Mouse (Mus musculus): ENCODE results near the gene Vmn1r207-ps. TPM values are rescaled to one million over a fixed set of nuclear protein-coding genes. Genes with fewer than 3 reads are reported as not detected.

The Vmn1r207-ps gene
- not detected for polyA plus RNA-seq (2014; fragmentation: Illumina TruSeq; extraction: RNeasy Lipid Tissue Mini Kit (QIAGEN cat#74804); ENCODE audit: insufficient read depth, low read depth, low replicate concordance)

DNA sequence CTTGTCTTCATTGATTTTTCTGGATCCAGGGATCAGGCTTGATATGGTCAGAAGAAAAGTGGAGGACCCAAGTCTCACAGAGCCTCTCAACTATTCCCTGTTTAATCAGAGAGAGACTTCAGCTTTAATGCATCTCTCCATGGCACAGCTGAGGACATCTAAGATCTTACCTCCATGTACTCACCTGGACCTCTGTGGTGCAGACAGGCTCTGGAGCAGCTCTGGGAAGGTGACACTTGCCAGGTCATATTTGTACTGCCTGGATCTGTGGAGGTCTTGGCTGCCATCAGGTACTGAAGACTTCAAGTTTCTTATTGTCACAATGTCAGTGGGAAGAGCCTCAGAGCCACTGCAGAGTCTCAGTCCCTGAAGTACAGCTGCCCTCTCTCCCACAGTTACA, at the start of gene Vmn1r207-ps:
Gene Vmn1r207-ps, minus strand, starts transcription at position 101 of the 400 bp plus-strand sequence.

GRCm38 (mm10) chr13:22777300-22777699, 47.9 kb upstream of the Vmn1r207-ps start, which contains the start of gene Vmn1r208:
Vmn1r208 (minus strand) TSS chr13:22777400.

Other genes starting within 250 kb of the Vmn1r207-ps start
- not detected for gene Vmn1r202, start 224.2 kb downstream of the Vmn1r207-ps start, polyA plus RNA-seq (2014; fragmentation: Illumina TruSeq; extraction: RNeasy Lipid Tissue Mini Kit (QIAGEN cat#74804); ENCODE audit: insufficient read depth, low read depth, low replicate concordance)
- not detected for gene Vmn1r203, start 211.5 kb downstream of the Vmn1r207-ps start, polyA plus RNA-seq (2014; fragmentation: Illumina TruSeq; extraction: RNeasy Lipid Tissue Mini Kit (QIAGEN cat#74804); ENCODE audit: insufficient read depth, low read depth, low replicate concordance)
- not detected for gene Vmn1r204, start 176.4 kb downstream of the Vmn1r207-ps start, polyA plus RNA-seq (2014; fragmentation: Illumina TruSeq; extraction: RNeasy Lipid Tissue Mini Kit (QIAGEN cat#74804); ENCODE audit: insufficient read depth, low read depth, low replicate concordance)
- gene Vmn1r205, start 136.6 kb downstream of the Vmn1r207-ps start, polyA plus RNA-seq (2014; fragmentation: Illumina TruSeq; extraction: RNeasy Lipid Tissue Mini Kit (QIAGEN cat#74804); ENCODE audit: insufficient read depth, low read depth, low replicate concordance): not detected
- not detected for gene Vmn1r206, start 105.4 kb downstream of the Vmn1r207-ps start, polyA plus RNA-seq (2014; fragmentation: Illumina TruSeq; extraction: RNeasy Lipid Tissue Mini Kit (QIAGEN cat#74804); ENCODE audit: insufficient read depth, low read depth, low replicate concordance)
- not detected for gene Vmn1r208, start 47.8 kb upstream of the Vmn1r207-ps start, polyA plus RNA-seq (2014; fragmentation: Illumina TruSeq; extraction: RNeasy Lipid Tissue Mini Kit (QIAGEN cat#74804); ENCODE audit: insufficient read depth, low read depth, low replicate concordance)
- gene Vmn1r209, start 80.1 kb upstream of the Vmn1r207-ps start, polyA plus RNA-seq (2014; fragmentation: Illumina TruSeq; extraction: RNeasy Lipid Tissue Mini Kit (QIAGEN cat#74804); ENCODE audit: insufficient read depth, low read depth, low replicate concordance): not detected
- not detected for gene Vmn1r210, start 101.7 kb upstream of the Vmn1r207-ps start, polyA plus RNA-seq (2014; fragmentation: Illumina TruSeq; extraction: RNeasy Lipid Tissue Mini Kit (QIAGEN cat#74804); ENCODE audit: insufficient read depth, low read depth, low replicate concordance)
- not detected for gene Vmn1r211, start 127.9 kb upstream of the Vmn1r207-ps start, polyA plus RNA-seq (2014; fragmentation: Illumina TruSeq; extraction: RNeasy Lipid Tissue Mini Kit (QIAGEN cat#74804); ENCODE audit: insufficient read depth, low read depth, low replicate concordance)
- not detected for gene Vmn1r212, start 154.6 kb upstream of the Vmn1r207-ps start, polyA plus RNA-seq (2014; fragmentation: Illumina TruSeq; extraction: RNeasy Lipid Tissue Mini Kit (QIAGEN cat#74804); ENCODE audit: insufficient read depth, low read depth, low replicate concordance)